Mouse (Mus musculus) MEL-GATA-1-ER (cell line): ENCODE results near the gene 5730480H06Rik.

ENCODE experiments used
- DNase-seq: peaks from one replicate; pipeline ENCODE4 v3.0.0-alpha.2; 2012; ENCODE audit warnings: low read depth; ENCODE audit errors: extremely low read depth

5730480H06Rik gene

GRCm38 (mm10) chr5:48419741-48420140 is 92.0 kb downstream of the 5730480H06Rik start:
- DNase-seq = no peak

- DNase-seq = no peak
Observed at GRCm38 (mm10) chr5:48421957-48422356, 94.2 kb downstream of the 5730480H06Rik start.

- peak; percentile 12 for DNase-seq
Observed at GRCm38 (mm10) chr5:48430459-48430858, 102.7 kb downstream of the 5730480H06Rik start.

GRCm38 (mm10) chr5:48448888-48449287 is 121.1 kb downstream of the 5730480H06Rik start:
- DNase-seq = no peak

GRCm38 (mm10) chr5:48460221-48460620 is 132.5 kb downstream of the 5730480H06Rik start:
- DNase-seq = no peak
